Mouse (Mus musculus) forebrain, embryonic 12.5 days (tissue): ENCODE measurements around the gene Rec114. TPM values are rescaled to one million over a fixed set of nuclear protein-coding genes. Genes with fewer than 3 reads are reported as not detected.

Source experiments
- ATAC-seq: fragments of 200-750 bp; cut with Nextera tagmentation; 2 replicates; pipeline ENCODE4 v1.8.0; 2017; ENCODE audit warnings: moderate TSS enrichment; ENCODE audit not compliant: low FRiP score
- H3K27ac ChIP-seq: fragments of 300-500 bp; sonication (generic); 2 replicates; pipeline ENCODE4 v1.5.1; 2016; ENCODE audit warnings: mild to moderate bottlenecking
- H3K27me3 ChIP-seq: fragments of 300-500 bp; sonication (generic); 2 replicates; pipeline ENCODE4 v1.6.1; 2016; ENCODE audit warnings: mild to moderate bottlenecking
- H3K36me3 ChIP-seq: fragments of 300-500 bp; sonication (generic); replicated peaks from 2 replicates; pipeline ENCODE4 v1.6.1; 2016; ENCODE audit warnings: mild to moderate bottlenecking
- H3K4me1 ChIP-seq: fragments of 300-500 bp; sonication (generic); 2 replicates; pipeline ENCODE4 v1.6.1; 2016
- H3K4me2 ChIP-seq: fragments of 300-500 bp; sonication (generic); 2 replicates; pipeline ENCODE4 v1.6.1; 2016; ENCODE audit warnings: mild to moderate bottlenecking, moderate library complexity
- H3K4me3 ChIP-seq: fragments of 300-500 bp; sonication (generic); replicated peaks from 2 replicates; pipeline ENCODE4 v1.5.1; 2016; ENCODE audit warnings: mild to moderate bottlenecking
- H3K9ac ChIP-seq: fragments of 300-500 bp; sonication (generic); 2 replicates; pipeline ENCODE4 v1.6.1; 2016; ENCODE audit warnings: mild to moderate bottlenecking
- H3K9me3 ChIP-seq: fragments of 300-500 bp; sonication (generic); 2 replicates; pipeline ENCODE4 v1.6.1; 2016
- WGBS: fragments of 180-500 bp; shearing (Covaris S2); methylation state at CpG from one replicate; pipeline ENCODE4 v1.1.7; 2016; 5-methylcytosine and 5-hydroxymethylcytosine counted together
- polyA plus RNA-seq: library from polyadenylated mRNA; unstranded; fragments of >200 nt; fragmentation: Nextera tagmentation; extraction: Ambion mirVana; gene quantifications from 2 replicates; pipeline ENCODE4 v1.2.1, GENCODE M21; 2016

Gene Rec114
- polyA plus RNA-seq, 1 experiment from 2014 or later, result 2.4 TPM

DNA sequence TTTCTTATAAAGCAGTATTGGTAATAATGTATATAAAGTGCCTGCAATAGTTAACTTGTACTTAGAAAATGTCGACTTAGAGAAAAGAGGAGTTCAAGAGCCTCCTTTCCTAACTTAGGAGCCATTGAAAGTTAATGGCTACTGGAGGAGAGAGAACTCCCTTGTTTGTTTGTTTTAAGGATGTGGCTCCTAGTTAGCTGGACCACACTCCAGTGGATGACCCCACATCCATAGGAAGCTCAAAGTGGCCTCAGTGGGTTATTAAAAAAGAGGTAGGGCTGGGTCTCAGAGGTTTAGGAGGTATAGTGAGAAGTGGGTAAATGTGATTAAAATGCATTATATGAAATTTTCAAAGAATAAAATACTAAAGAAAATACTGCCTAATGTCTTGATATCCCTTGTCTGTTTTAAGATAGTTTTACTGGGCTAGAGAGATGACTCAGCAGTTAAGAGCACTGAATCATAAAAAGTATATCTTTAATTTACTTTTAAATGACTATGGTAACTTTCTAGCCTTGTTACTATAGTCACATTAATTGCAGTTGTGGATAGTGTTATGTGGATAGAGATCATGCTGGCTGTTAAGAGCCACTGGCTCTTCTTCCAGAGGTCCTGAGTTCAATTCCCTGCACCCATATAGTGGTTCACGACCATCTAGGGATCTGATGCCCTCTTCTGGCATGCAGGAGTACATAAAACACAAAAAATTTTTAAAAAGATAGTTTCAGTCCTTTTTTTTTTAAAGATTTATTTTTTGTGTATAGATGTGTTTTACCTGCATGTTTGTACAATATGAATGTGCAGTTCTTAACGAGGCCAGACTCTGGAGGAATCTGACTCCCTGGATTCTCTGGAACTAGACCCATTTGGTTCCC is 128.5 kb downstream of the Rec114 start:
- no peak overlapping the region for H3K27ac ChIP-seq
- no peak overlapping the region for H3K4me3 ChIP-seq
- no peak overlapping the region for H3K9ac ChIP-seq
- 87% methylated on average over 3 of the region's 3 CpGs for WGBS
- no peak for ATAC-seq
- no peaks in the 10 kb centered on the region for H3K4me1 ChIP-seq
- no peaks in the 10 kb centered on the region for H3K36me3 ChIP-seq
- no peaks in the 10 kb centered on the region for H3K9me3 ChIP-seq
- H3K4me2 ChIP-seq, result no peak overlapping the region
- no peaks in the 10 kb centered on the region for H3K27me3 ChIP-seq

DNA sequence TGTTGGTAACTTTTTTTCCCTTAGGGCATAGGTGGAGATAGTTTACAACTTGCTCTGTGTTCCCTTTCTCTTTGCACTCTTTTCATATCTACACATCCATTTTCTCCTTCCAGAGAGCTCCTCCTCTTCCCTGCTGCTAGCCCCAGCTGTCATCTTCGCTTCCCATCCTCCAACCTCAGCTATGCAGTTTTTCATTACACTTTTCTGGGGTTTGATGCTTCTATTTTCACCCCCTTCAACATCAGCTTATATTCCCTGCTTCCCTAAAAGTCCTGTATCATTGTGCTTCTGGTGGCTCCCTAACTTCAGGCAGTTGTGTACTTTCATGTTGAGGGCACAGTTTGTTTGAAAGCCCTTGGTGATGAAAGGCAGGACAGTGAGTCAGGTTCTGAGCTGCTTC is 130.0 kb downstream of the Rec114 start:
- Histone ChIP-seq H3K4me3 (no peak overlapping the region), H3K27ac (no peak overlapping the region), H3K4me1 (no peaks in the 10 kb centered on the region), H3K9me3 (no peaks in the 10 kb centered on the region), H3K4me2 (no peak overlapping the region), H3K36me3 (no peaks in the 10 kb centered on the region), H3K9ac (no peak overlapping the region), H3K27me3 (no peaks in the 10 kb centered on the region)
- no peak for ATAC-seq
- 72% methylated on average over 1 of the region's 1 CpGs for WGBS

Other genes with a start within 250 kb of the Rec114 start
- gene Cd276, start 188.5 kb downstream of the Rec114 start, polyA plus RNA-seq, result 32.2 and 35.9 TPM in 2 replicates
- gene Nptn, start 161.7 kb downstream of the Rec114 start, polyA plus RNA-seq, result 69.6 and 71.6 TPM in 2 replicates
- gene Hcn4, start 79.4 kb upstream of the Rec114 start, polyA plus RNA-seq, result 1.3 and 1.8 TPM in 2 replicates